Mouse (Mus musculus) testis, postnatal 10 days (tissue): ENCODE results near the gene Npas2.

Experiments
- DNase-seq: peaks from one replicate; pipeline ENCODE4 v3.0.0; 2021; ENCODE audit warnings: low spot score

Gene Npas2

DNA sequence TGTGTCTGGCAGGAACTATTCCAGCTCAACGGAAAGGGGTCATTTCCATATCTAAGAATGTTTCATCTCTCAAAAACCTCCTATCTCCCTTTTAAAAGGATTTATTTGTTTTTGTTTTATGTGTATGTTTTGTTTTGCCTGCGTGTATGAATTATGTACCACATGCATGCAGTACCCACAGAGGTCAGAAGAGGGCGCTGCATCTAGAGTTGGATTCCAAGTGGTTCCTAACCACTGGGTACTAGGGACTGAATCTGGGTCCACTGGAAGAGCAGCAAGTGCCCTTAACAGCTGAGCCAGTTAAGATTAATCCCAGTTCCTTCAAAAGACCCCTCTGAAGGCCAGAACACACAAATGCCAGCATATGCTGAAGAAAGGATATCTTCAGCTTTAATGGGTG, 24.1 kb downstream of the Npas2 start:
- DNase-seq = peak; percentile 67

DNA sequence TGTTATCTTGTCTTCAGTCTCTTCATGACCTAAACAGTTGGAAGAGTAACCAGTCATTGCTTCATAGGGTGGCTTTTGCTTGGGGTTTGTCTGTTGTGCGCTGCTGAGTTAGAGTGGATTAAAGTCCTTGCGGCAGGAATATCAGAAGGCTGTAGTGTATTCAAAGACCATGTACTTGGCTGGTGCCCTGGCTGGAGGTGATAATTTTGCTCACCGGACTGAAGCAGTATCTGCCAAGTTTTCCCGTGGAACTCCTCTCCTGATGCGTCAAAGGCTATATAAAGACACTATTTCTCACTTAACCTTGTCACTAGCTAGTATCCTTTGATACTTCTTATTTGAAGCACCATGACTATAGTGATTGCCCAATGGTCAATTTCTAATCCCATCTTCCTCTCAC, 34.9 kb downstream of the Npas2 start:
- no peak for DNase-seq

DNA sequence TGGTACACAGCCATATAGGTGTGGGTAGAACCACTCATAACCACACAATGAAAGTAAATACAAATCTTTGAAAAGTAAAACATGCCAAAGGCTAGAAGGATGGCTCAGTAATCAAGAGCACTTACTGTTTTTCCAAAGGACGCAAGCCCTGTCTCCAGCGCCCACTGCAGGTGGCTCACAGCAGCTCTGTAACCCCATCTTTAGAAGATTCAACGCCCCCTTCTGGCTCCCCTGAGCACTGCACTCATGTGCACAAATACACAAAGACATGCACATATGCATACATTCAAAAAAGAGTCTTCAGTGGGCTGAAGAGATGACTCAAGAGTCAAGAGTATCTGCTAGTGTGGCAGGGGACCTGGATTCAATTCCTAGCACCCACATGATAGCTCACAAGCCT, 36.5 kb downstream of the Npas2 start:
- no peak for DNase-seq

DNA sequence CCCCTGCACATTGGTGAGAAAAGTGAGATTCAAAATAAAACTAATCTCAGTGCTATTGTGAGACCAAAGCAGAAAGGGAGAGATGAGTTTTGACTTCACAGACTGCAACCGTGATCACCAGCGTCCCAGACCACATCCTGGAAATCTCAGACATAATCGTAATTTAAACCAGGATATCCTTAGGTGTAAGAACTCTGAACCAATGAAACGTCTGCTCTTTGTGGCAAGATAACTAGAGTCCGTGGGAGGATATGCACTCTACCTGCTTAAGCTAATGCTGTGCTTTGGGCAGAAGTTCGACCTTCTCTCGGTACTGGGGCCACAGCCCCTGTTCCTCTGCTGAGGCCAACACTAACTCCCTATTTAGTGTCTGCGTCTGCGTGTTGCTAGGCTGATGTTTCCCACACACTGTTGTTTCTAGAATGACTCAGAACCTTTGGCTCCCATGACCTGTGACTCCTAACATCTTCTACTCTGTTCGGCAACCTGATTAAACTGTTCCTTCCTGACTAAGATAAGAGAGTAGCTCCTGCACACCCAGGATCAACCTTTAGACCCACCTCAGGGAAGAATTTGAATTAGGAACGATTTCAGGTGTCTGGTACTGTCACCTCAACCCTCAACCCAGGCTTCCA, 41.4 kb downstream of the Npas2 start:
- no peak for DNase-seq

DNA sequence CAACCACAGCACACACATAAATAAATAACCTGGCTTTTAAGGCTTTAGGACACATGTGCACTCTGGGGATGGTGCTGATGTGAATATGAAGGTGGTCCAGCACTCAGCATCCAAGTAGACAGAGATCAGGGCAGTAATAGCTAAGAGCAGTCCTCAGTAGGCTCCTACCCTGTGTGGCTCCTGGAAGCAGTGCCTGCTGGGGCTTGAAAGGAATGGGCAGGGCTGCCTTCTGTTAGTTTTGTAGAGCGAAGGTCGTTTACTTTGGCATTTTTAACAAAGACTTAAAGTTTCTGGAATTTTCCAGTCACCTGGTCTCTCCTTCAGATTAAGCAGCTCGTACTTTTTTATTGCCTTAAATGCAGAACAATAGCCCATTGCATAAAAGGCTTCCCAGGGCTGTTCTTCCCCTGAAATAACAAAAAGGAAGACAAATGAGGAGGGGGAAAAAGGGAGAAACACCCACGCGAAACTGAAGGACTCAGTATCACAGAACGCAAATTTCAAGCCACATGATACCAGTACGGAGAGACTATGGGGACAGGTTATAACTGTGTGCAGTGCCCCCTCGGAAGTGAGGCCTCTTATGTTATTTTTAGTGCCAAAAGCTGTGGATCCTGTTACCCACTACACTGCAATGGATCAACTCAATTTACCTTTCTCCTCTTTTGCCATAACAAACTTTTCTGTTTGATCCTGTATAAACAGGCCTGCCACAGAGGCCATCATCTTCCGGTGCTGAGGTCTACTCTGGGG, 44.1 kb downstream of the Npas2 start:
- no peak for DNase-seq

DNA sequence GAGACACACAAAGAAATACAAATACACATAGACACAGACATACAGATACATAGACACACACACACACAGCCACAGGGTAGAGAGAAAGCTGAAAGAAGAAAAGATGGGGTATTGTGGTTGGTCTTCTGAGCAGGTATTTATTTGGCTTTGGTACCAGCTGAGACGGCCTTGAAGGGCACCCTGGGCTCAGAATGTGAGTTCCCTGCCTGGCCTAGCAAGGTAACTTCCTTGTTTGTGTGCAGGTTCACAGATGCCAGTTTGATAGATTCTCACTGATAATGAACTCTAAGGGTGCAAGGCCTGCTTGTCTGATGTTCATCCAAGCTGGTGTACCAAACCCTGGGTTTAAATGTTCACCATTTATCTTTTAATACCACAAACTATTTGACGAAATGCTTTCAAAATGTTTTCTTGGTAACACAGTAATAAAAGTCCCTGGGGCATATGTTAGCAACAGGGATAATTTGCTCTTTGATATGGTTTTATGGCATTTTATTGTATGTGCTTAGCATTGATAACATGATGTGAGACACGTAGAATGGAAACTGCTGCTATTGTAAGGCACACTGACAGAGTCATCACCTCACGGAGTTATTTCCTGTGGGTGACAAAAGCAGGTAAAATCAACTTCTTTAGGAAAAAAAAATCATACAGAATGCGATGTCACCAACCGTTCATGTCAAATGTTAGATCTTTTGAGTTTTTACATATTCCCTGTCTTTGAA, 47.5 kb downstream of the Npas2 start:
- DNase-seq = no peak

DNA sequence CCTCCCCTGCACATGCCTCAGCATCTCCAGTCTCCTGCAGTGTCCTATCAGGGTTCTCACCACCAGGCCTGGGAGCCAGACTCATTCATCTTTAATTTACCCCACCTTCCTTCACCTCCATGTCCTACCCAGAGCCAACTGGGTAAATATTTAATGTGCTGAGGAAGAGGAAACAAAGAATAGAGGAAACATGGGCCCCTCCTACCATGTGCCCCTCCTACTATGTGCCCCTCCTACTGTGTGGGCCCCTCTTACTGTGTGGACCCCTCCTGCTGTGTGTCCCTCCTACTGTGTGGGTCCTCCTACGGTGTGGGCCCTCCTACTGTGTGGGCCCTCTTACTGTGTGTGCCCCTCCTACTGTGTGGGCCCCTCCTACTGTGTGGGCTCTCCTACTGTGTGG, 51.2 kb downstream of the Npas2 start:
- DNase-seq = no peak

DNA sequence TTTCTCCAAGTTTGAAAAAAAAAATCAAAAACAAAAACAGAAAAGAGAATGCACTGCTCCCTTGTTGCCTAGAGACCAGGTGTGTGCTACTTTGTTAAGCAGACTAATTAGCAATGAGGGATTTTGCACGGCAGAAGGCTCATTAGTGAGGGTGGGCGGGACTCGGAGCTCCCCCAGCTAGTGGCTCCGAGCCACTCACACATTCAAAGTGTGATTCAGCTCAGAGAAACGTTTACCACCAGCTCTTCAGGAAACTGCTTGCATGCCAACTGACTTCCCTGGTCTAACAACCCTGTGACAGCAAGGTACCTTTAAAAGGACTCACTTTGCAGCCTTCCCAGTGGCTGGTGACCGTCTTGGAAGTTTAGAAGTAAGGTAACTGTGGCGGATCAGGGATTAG, 58.1 kb downstream of the Npas2 start:
- DNase-seq = no peak

DNA sequence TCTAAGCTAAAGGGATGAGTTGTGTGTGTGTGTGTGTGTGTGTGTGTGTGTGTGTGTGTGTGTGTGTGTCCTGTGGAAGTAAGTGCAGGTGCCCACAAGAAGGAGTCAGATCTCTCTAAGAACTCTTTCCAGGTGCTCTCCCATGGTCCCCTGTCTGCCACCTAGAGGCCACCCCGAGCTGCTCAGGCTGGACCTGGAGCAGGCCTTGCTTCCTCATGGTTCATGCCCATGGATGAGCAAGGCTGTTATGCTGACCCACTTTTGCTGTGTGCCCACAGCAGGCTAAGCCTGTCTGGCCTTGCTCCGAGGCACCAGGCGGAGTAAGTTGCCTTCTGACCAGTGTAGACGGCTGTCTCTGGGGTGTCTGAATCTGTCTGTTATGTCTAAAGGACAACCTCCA, 60.2 kb downstream of the Npas2 start:
- DNase-seq = peak; percentile 54

DNA sequence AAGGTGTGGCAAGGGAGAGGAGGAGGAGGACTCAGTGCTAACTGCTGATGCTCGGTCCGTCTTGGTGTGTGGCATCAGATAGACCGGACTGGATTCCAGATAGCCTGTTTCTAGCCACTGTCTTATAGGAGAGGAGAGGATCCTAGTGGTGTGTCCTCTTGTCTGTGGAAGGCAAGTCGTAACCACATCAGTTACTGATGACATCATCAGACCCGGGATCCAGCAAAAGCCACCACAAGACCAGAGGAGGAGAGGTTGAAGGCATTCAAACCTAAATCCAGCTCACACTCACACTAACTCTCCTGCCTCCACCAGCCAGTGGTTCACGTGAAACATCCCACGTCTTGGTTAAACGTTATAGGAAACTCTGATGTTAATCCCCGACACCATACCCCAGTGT, 62.5 kb downstream of the Npas2 start:
- DNase-seq = no peak

DNA sequence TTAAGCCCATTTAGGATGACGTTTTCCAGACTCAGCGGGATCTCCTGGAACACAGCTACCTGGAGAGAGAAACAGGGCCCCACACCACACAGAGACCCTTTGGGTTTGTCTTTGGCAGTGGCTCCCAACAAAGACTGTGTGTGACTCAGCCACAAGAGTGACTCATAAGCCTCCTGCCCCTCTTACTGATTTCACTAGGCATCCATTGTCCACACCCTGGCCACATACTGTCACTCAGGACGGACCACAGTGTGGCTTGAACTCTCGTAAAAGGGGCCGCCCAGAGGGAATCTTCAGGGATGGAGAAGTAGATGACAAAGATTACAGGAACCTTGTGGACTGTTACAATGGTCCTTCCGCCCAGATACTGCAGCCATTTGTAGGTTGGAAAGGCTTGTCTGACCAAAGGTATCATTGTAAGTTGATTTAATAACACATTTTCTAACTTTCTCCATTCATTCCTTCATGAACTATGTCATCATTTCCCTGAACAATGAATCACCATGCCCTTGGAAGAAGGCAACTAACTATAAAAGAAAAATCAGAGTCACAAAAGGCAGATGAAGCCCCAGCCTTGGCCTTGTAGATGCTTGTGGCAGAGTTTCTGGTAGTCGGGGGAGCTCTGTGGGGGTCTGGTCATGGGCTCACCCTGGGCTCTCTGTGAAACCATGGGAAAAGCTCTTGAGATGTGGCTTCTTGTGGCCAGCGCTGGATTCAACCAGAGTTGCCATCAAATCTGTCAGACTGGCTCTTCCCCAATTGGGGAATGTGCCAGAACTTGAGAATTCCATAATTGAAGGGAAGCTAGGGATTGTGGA, 63.2 kb downstream of the Npas2 start:
- DNase-seq = no peak

DNA sequence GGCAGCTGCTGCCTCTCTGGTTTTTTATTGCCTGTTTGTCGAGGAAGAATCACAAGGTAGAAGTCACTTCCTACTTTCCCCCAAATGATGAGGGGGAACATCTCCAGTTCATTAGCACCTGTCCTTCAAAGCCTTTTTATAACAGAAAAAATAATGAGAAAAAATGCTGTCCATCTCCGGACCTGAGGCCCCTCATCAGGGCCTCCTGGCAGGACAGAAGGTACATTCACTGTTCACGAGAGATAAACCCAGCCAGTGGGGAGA, 63.7 kb downstream of the Npas2 start:
- DNase-seq = no peak

DNA sequence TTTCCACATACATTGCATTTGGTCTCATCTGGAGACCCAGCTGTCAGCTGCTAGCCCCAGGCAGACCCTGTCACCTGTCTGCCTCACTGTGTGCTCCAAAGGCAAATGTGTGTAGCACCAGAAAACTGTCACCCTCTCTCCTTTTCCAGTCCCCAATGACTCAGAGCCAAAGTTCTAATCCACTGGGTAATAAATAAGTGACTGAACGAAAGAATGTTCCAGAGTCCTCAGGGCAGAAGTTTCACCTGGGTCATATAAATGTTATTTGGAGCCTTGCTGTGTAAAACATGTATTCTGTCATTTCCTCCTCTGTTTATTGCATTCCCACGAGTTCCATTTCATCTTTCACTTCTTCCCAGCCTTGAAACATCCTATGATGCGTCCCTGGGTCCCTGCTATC, 66.1 kb downstream of the Npas2 start:
- DNase-seq = no peak

DNA sequence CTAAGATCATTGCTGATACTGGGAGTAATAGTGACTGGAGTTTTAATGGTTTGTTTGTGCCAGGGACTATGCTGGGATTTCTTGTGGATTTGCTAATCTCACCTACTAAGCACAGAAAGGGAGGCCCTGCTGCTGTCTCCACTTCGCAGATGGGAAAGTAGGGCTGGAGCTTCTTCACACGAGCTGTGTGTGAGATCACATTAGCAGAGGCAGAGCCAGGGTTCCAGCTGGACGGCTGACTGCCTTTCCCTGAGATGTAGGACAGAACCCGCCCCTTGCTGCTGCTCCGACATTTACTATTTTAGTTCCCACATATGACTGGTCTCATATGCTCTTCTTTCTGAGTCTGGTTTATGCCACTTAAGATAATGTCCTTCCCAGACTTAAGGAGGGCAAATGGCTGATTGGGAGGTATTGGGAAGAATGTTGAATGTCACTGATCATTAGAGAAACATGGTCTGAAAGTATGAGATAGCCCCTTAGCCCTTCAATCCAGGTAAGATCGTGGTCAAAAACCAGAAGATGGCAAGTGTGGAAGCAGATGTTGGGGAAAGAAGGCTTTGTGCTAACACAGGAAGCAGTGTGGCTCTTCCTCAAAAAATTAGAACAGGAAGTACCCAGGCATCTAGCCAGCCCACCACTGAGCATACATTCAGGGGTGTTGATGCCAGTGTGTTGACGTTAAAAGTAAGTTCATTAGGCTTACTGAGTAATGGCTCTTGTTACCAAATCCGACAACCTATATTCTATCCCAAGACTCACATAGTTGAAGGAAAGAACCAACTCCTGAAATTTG, 66.8 kb downstream of the Npas2 start:
- DNase-seq = no peak

DNA sequence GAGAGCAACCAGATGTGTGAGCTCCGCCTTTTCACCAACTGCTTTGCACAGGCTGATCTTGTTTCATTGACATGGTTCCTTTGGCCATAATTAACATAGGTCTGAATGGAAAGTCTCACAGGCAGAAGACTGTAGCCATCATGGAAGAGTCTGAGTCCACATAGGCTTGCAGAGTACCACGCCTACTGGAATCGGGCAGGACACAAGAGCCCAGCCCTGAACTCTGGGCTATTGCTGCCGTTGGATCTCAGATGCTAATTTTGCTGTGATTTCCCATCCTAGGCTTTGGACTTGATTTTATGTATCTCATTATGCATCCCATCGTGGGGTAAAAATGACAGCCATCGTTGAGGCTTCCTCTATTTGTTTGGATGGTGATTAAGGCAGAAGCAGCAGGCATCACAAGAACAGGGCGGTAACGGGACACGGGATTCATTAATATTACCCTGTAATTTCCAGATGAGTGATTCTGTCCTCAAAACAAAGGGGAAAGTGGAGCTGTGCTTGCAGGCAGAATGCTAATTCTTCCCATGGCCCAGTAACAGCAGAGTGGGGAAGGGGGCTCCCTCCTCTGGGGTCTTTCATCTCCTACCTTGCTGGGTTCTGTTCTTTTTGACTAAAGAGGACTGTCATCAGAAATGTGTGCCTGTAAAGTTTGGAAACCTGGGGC, 73.4 kb downstream of the Npas2 start:
- no peak for DNase-seq

DNA sequence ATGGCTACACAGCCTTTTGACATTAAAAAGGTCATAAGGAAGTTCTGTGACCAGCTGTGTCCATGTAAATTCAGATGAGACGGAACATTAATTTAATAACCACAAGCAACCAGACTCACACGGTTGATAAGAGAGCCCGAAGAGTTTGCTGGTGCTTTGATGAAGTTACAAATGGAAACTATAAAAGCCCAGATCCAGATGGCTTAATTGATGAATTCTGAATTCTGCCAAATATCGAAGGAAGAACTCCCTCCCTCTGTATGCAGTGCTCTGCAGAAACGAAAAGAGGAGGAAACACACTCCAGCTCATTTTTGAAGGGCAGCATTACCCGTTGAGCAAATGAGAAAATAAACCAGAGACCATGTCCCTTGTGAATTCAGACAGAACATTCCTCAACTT, 79.4 kb downstream of the Npas2 start:
- no peak for DNase-seq

DNA sequence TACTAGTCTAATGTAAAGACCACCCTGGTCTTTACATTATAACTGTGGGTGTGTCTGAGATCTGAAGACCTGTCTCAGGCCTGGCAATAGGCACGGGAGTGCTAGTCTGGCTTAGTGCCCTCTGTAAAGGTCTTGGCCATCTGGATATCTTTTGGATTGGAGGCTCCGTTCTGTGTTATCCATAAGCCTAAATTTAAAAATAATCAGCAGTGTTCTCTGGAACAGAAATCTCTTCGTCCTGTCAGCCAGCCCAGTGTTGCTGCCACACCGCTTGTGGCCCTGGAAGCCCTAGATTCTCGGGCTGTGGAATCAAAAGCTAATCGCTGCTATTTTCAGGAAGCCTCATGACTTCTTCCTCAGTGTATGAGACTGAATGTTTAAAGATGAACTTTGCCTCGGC, 86.9 kb downstream of the Npas2 start:
- DNase-seq = no peak

DNA sequence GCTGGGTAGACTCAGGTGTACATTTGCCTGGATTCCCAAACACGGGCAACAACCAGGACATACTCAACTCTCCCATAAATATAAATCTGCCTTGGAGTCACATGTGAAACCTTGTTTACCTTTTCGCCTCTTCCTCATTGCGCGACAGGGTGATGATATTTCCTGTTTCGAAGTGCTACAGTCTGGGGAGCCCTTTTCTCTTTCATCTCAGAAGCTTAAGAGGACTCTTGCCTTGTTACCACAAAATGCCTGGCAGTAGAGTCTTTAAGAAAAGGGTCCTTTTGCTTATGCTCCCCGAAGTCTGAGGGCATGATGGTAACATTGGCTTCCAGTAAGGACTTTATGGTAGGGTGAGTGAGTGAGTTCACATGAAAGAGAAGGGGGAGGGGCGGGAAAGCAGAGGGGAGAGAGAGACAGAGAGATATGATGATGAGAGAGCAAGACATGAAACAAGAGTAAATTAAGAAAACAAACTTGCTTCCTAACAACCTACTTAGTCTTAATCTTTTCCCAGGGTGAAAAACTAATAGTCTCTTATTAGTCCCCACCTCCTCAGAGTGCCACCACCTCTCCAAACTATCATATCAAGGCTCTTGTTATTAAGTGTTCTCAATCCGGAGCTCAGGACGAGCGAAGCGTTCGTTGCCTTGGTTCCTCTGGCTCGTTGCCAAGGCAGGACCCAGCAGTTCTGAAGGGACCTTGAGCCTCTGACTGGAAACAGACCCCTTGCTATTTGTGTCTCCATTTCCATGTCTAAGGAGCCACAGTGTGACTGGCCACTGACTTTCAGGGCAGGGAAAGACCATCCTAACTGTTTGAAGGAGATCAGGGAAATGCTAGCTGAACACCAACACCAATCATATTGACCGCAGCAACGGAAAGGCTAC, 87.7 kb downstream of the Npas2 start:
- peak; percentile 69 for DNase-seq

DNA sequence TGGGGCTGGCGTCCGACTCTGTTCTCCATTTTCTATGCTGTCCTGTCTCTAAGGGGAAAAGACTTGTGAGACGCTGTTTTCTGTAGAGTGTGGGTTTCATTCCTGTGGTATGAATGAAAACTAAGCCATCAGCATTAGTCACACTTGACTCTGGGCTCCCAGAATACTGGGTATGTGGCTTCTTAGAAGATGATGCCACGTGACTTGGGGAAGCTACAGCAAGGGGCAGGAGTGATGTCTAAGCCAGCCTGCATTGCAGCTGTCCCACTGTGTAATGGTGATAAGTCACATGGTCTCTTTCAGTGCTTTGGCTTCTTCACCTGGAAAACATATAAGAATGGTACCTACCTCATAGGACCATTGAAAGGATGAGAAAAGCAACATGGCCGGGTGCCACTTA, 88.4 kb downstream of the Npas2 start:
- no peak for DNase-seq

DNA sequence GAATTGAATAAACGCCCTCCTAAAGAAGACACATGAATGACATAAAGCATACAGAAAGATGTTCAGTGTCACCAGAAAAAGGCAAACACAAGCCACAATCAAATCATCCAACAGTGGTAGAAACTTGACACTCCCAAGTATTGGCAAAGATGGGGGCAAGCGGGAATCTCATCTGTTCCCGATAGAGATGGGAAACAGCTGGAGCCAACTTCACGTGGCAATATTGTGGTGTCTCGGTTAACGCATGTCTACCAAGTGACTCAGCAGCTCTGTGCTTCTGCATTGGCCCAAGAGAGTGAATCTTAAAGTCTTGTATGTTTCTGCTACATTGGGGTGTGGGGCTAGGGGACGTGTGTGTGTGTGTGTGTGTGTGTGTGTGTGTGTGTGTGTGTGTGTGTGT, 89.8 kb downstream of the Npas2 start:
- DNase-seq = no peak
